Mouse (Mus musculus): ENCODE results near the gene Syn3. TPM values are rescaled to one million over a fixed set of nuclear protein-coding genes. Genes with fewer than 3 reads are reported as not detected.
A peak's percentile ranks its signal among the peaks of the same experiment; 100 is the strongest.

The Syn3 gene
- polyA plus RNA-seq, 1 experiment from 2014 or later: 2.1 TPM

GRCm38 (mm10) chr10:86100281-86100851, 398.3 kb downstream of the Syn3 start:
- no peak for ATAC-seq
- 77% methylated on average over 3 of the region's 3 CpGs for WGBS
- Histone ChIP-seq H3K9me3 (no peaks in the 10 kb centered on the region; the same call in 1 of the 2 replicates), H3K27me3 (replicated peaks) (no peaks in the 10 kb centered on the region), H3K4me2 (replicated peaks) (no peak overlapping the region), H3K9ac (no peak overlapping the region), H3K4me3 (replicated peaks) (no peak overlapping the region), H3K27ac (no peak overlapping the region), H3K36me3 (no peaks in the 10 kb centered on the region), H3K4me1 (replicated peaks) (no peaks in the 10 kb centered on the region)

GRCm38 (mm10) chr10:86098363-86098762, 400.3 kb downstream of the Syn3 start:
- H3K27me3 ChIP-seq (replicated peaks): no peaks in the 10 kb centered on the region
- no peak overlapping the region for H3K4me3 ChIP-seq (replicated peaks)
- no peak overlapping the region for H3K4me2 ChIP-seq (replicated peaks)
- 52% methylated on average over 6 of the region's 6 CpGs for WGBS
- H3K9me3 ChIP-seq: no peaks in the 10 kb centered on the region; the same call in 1 of the 2 replicates
- ATAC-seq: no peak
- no peak overlapping the region for H3K9ac ChIP-seq
- H3K27ac ChIP-seq: no peak overlapping the region
- no peaks in the 10 kb centered on the region for H3K4me1 ChIP-seq (replicated peaks)
- no peaks in the 10 kb centered on the region for H3K36me3 ChIP-seq

- Histone ChIP-seq H3K27me3 (replicated peaks) (no peaks in the 10 kb centered on the region), H3K4me1 (replicated peaks) (no peaks in the 10 kb centered on the region), H3K27ac (no peak overlapping the region), H3K9me3 (no peaks in the 10 kb centered on the region), H3K9ac (no peak overlapping the region), H3K36me3 (no peaks in the 10 kb centered on the region), H3K4me3 (replicated peaks) (no peak overlapping the region), H3K4me2 (replicated peaks) (no peak overlapping the region)
- 60% methylated on average over 14 of the region's 14 CpGs for WGBS
- ATAC-seq: peak; percentile 78
Observed at GRCm38 (mm10) chr10:86093109-86094035, 405.3 kb downstream of the Syn3 start.

- Histone ChIP-seq H3K27ac (no peak overlapping the region), H3K4me3 (replicated peaks) (no peak overlapping the region), H3K4me1 (replicated peaks) (no peaks in the 10 kb centered on the region), H3K36me3 (no peaks in the 10 kb centered on the region), H3K9me3 (no peaks in the 10 kb centered on the region), H3K9ac (no peak overlapping the region), H3K27me3 (replicated peaks) (no peaks in the 10 kb centered on the region), H3K4me2 (replicated peaks) (no peak overlapping the region)
- ATAC-seq: no peak
- WGBS: 48% methylated on average over 10 of the region's 10 CpGs
Observed at GRCm38 (mm10) chr10:86091919-86092318, 406.8 kb downstream of the Syn3 start.

- no peaks in the 10 kb centered on the region for H3K36me3 ChIP-seq
- no peak overlapping the region for H3K27ac ChIP-seq
- no peak for ATAC-seq
- H3K4me1 ChIP-seq (replicated peaks): no peaks in the 10 kb centered on the region
- H3K9ac ChIP-seq: no peak overlapping the region
- no peak overlapping the region for H3K4me3 ChIP-seq (replicated peaks)
- H3K4me2 ChIP-seq (replicated peaks): no peak overlapping the region
- 82% methylated on average over 9 of the region's 9 CpGs for WGBS
- no peaks in the 10 kb centered on the region for H3K27me3 ChIP-seq (replicated peaks)
- no peaks in the 10 kb centered on the region for H3K9me3 ChIP-seq
Observed at GRCm38 (mm10) chr10:86079921-86080320, 418.8 kb downstream of the Syn3 start.

- no peak overlapping the region for H3K4me2 ChIP-seq (replicated peaks)
- no peaks in the 10 kb centered on the region for H3K4me1 ChIP-seq (replicated peaks)
- H3K4me3 ChIP-seq (replicated peaks): no peak overlapping the region
- no peaks in the 10 kb centered on the region for H3K36me3 ChIP-seq
- H3K9ac ChIP-seq: no peak overlapping the region
- no peak for ATAC-seq
- WGBS: 89% methylated on average over 2 of the region's 2 CpGs
- no peaks in the 10 kb centered on the region for H3K27me3 ChIP-seq (replicated peaks)
- no peak overlapping the region for H3K27ac ChIP-seq
- no peaks in the 10 kb centered on the region for H3K9me3 ChIP-seq
Observed at GRCm38 (mm10) chr10:86078761-86079160, 419.9 kb downstream of the Syn3 start.

- Histone ChIP-seq H3K27me3 (replicated peaks) (no peaks in the 10 kb centered on the region), H3K4me1 (replicated peaks) (no peaks in the 10 kb centered on the region), H3K9me3 (no peaks in the 10 kb centered on the region), H3K36me3 (no peaks in the 10 kb centered on the region), H3K4me2 (replicated peaks) (no peak overlapping the region), H3K27ac (no peak overlapping the region), H3K9ac (no peak overlapping the region), H3K4me3 (replicated peaks) (no peak overlapping the region)
- WGBS: 73% methylated on average over 2 of the region's 2 CpGs
- no peak for ATAC-seq
Observed at GRCm38 (mm10) chr10:86077272-86077671, 421.4 kb downstream of the Syn3 start.

- Histone ChIP-seq H3K27me3 (replicated peaks) (no peaks in the 10 kb centered on the region), H3K4me1 (replicated peaks) (no peaks in the 10 kb centered on the region), H3K36me3 (no peaks in the 10 kb centered on the region), H3K4me2 (replicated peaks) (no peak overlapping the region), H3K9ac (no peak overlapping the region), H3K27ac (no peak overlapping the region), H3K9me3 (no peaks in the 10 kb centered on the region), H3K4me3 (replicated peaks) (no peak overlapping the region)
- no peak for ATAC-seq
- 80% methylated on average over 9 of the region's 9 CpGs for WGBS
Observed at GRCm38 (mm10) chr10:86074971-86075711, 423.6 kb downstream of the Syn3 start.

- H3K4me2 ChIP-seq (replicated peaks): no peak overlapping the region
- no peaks in the 10 kb centered on the region for H3K36me3 ChIP-seq
- no peaks in the 10 kb centered on the region for H3K27me3 ChIP-seq (replicated peaks)
- H3K9me3 ChIP-seq: no peaks in the 10 kb centered on the region
- no peak overlapping the region for H3K27ac ChIP-seq
- WGBS: 77% methylated on average over 4 of the region's 4 CpGs
- H3K4me3 ChIP-seq (replicated peaks): no peak overlapping the region
- no peak overlapping the region for H3K9ac ChIP-seq
- H3K4me1 ChIP-seq (replicated peaks): peaks cover 3% of the 10 kb centered on the region; the same call in 1 of the 2 replicates
- no peak for ATAC-seq
Observed at GRCm38 (mm10) chr10:86074134-86074533, 424.6 kb downstream of the Syn3 start.

- ATAC-seq: no peak
- H3K27ac ChIP-seq: no peak overlapping the region
- no peak overlapping the region for H3K4me2 ChIP-seq (replicated peaks)
- no peak overlapping the region for H3K9ac ChIP-seq
- H3K27me3 ChIP-seq (replicated peaks): no peaks in the 10 kb centered on the region
- H3K36me3 ChIP-seq: no peaks in the 10 kb centered on the region
- 80% methylated on average over 3 of the region's 3 CpGs for WGBS
- H3K4me1 ChIP-seq (replicated peaks): peaks cover 4% of the 10 kb centered on the region; the same call in 1 of the 2 replicates
- H3K4me3 ChIP-seq (replicated peaks): no peak overlapping the region
- no peaks in the 10 kb centered on the region for H3K9me3 ChIP-seq
Observed at GRCm38 (mm10) chr10:86070751-86071150, 427.9 kb downstream of the Syn3 start.

- peaks cover 4% of the 10 kb centered on the region; the same call in 1 of the 2 replicates for H3K4me1 ChIP-seq (replicated peaks)
- ATAC-seq: peak; percentile 70
- no peaks in the 10 kb centered on the region for H3K36me3 ChIP-seq
- WGBS: 32% methylated on average over 3 of the region's 3 CpGs
- no peak overlapping the region for H3K4me3 ChIP-seq (replicated peaks)
- no peak overlapping the region for H3K27ac ChIP-seq
- H3K27me3 ChIP-seq (replicated peaks): no peaks in the 10 kb centered on the region
- no peak overlapping the region for H3K4me2 ChIP-seq (replicated peaks)
- H3K9me3 ChIP-seq: no peaks in the 10 kb centered on the region
- H3K9ac ChIP-seq: no peak overlapping the region
Observed at GRCm38 (mm10) chr10:86069341-86069740, 429.4 kb downstream of the Syn3 start.

- Histone ChIP-seq H3K9me3 (no peaks in the 10 kb centered on the region), H3K4me3 (replicated peaks) (no peak overlapping the region), H3K9ac (no peak overlapping the region), H3K4me1 (replicated peaks) (peaks cover 4% of the 10 kb centered on the region; the same call in 1 of the 2 replicates), H3K36me3 (no peaks in the 10 kb centered on the region), H3K27ac (no peak overlapping the region), H3K27me3 (replicated peaks) (no peaks in the 10 kb centered on the region), H3K4me2 (replicated peaks) (no peak overlapping the region)
- WGBS: 79% methylated on average over 10 of the region's 10 CpGs
- no peak for ATAC-seq
Observed at GRCm38 (mm10) chr10:86067911-86068310, 430.8 kb downstream of the Syn3 start.
